Mouse (Mus musculus) erythroblast, embryonic 14.5 days (primary cell): ENCODE data around the gene Tbx4.

Experiments used
- GATA1 ChIP-seq: IDR thresholded peaks from 2 replicates; pipeline ENCODE4 v1.6.1; 2012; ENCODE audit warnings: low read length, inconsistent platforms, mixed read lengths
- TAL1 ChIP-seq: IDR thresholded peaks from 3 replicates; pipeline ENCODE4 v1.6.1; 2012; ENCODE audit warnings: low read length, inconsistent platforms, mixed read lengths

- no peak for TF ChIP-seq GATA1
- no peak for TF ChIP-seq TAL1
Measured at GRCm38 (mm10) chr11:85837291-85837647, 49.0 kb upstream of the Tbx4 start.
